Mouse (Mus musculus): ENCODE measurements at regions not wholly inside any gene's neighbourhood (a gene's known extent, or its start where the extent isn't known, plus 50 kb on each side); places are given as distances from the start of the nearest gene placed in this dataset.

DNA sequence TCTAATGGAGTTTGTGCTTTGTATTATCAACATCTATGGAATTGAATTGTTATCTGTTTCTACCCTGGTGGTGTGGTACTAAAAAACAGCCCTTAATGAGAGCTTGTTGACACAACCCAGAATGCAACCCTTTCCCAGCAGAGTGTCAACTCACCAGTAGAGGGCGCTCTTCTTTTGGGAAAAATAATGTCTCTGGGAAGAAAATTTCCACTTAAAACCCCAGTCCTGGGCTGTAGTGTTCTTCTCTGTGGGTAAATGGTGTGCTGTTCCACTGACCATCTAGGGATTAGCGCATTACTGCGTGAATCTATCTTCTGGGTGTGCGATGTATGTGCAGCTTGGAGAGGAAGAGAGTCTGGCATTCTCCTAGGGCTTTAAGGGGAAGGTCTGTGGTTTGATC lies 106.5 kb upstream of the Slc30a5 start:
- Histone ChIP-seq H3K27me3 (replicated peaks) (no peaks in the 10 kb centered on the region), H3K4me1 (peaks cover 10% of the 10 kb centered on the region), H3K36me3 (no peaks in the 10 kb centered on the region), H3K27ac (replicated peaks) (no peak overlapping the region), H3K9me3 (no peaks in the 10 kb centered on the region), H3K9ac (no peak overlapping the region), H3K4me2 (no peak overlapping the region), H3K4me3 (no peak overlapping the region)
- no peak for ATAC-seq (ENCODE audit: extremely low read depth, insufficient number of reproducible peaks, low FRiP score, low TSS enrichment)
- WGBS: 44% methylated on average over 4 of the region's 4 CpGs

- Histone ChIP-seq H3K36me3 (no peaks in the 10 kb centered on the region), H3K4me1 (peaks cover 8% of the 10 kb centered on the region; the same call in 1 of the 2 replicates), H3K9me3 (0 out of 2 replicates have a peak, but pooled peaks cover 3% of the 10 kb centered on the region), H3K27me3 (replicated peaks) (no peaks in the 10 kb centered on the region), H3K27ac (replicated peaks) (no peak overlapping the region), H3K9ac (no peak overlapping the region), H3K4me2 (no peak overlapping the region; the same call in 1 of the 2 replicates), H3K4me3 (no peak overlapping the region)
- 39% methylated on average over 8 of the region's 8 CpGs for WGBS
- ATAC-seq (ENCODE audit: extremely low read depth, insufficient number of reproducible peaks, low FRiP score, low TSS enrichment): no peak
Observed at GRCm38 (mm10) chr13:100933265-100933664, 100.0 kb upstream of the Slc30a5 start.

DNA sequence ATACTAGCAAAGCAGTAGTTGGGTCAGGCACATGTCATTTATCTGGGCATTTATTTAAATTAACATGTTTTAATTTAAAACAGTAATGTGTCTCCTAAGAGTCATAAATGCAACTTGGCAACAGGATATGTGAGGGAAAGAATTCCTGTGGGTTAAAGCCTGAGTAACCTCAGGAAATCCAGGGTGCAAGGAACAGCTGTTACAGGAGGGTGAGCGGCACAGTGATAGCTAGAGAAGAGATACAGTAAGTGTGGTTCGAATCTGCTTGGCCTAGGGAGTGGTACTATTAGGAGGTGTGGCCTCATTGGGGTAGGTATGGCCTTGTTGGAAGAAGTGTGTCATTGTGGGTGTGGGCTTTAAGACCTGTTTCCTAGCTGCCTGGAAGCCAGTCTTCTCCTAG lies 66.3 kb upstream of the Slc30a5 start:
- WGBS: 77% methylated on average over 2 of the region's 2 CpGs
- H3K9me3 ChIP-seq: no peaks in the 10 kb centered on the region
- no peak for ATAC-seq (ENCODE audit: extremely low read depth, insufficient number of reproducible peaks, low FRiP score, low TSS enrichment)
- H3K4me2 ChIP-seq: no peak overlapping the region
- no peaks in the 10 kb centered on the region for H3K4me1 ChIP-seq
- no peaks in the 10 kb centered on the region for H3K27me3 ChIP-seq (replicated peaks)
- no peaks in the 10 kb centered on the region for H3K36me3 ChIP-seq
- H3K4me3 ChIP-seq: no peak overlapping the region
- no peak overlapping the region for H3K9ac ChIP-seq
- no peak overlapping the region for H3K27ac ChIP-seq (replicated peaks)

- H3K4me2 ChIP-seq: no peak overlapping the region
- no peaks in the 10 kb centered on the region for H3K9me3 ChIP-seq
- H3K36me3 ChIP-seq: no peaks in the 10 kb centered on the region
- no peaks in the 10 kb centered on the region for H3K4me1 ChIP-seq
- no peak overlapping the region for H3K27ac ChIP-seq (replicated peaks)
- ATAC-seq (ENCODE audit: extremely low read depth, insufficient number of reproducible peaks, low FRiP score, low TSS enrichment): no peak
- no peaks in the 10 kb centered on the region for H3K27me3 ChIP-seq (replicated peaks)
- 85% methylated on average over 9 of the region's 9 CpGs for WGBS
- no peak overlapping the region for H3K4me3 ChIP-seq
- H3K9ac ChIP-seq: no peak overlapping the region
Observed at GRCm38 (mm10) chr13:100893871-100894270, 60.6 kb upstream of the Slc30a5 start.

DNA sequence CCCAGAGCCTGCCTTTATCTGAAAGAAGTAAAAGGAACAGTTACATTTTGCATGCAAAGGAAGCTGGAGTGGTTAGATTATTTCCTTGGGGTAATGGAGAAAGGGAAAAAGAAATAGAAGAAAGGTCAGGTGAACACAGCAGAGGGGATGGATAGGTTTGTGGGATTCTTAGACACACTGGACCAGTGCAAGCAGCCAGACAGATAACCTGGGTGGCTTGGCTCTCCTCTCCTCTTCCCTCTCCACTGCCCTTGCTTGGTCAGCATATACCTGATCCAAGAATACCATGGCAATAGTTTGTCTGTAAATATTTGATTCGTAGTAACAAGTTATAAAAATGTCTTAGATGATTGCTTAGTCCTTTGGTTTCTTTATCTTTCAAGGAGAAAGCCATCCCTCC lies 59.9 kb upstream of the Slc30a5 start:
- Histone ChIP-seq H3K9me3 (no peaks in the 10 kb centered on the region), H3K27ac (replicated peaks) (no peak overlapping the region), H3K27me3 (replicated peaks) (no peaks in the 10 kb centered on the region), H3K4me1 (no peaks in the 10 kb centered on the region), H3K4me3 (no peak overlapping the region), H3K4me2 (no peak overlapping the region), H3K36me3 (no peaks in the 10 kb centered on the region), H3K9ac (no peak overlapping the region)
- WGBS: 72% methylated on average over 1 of the region's 1 CpGs
- ATAC-seq (ENCODE audit: extremely low read depth, insufficient number of reproducible peaks, low FRiP score, low TSS enrichment): no peak

DNA sequence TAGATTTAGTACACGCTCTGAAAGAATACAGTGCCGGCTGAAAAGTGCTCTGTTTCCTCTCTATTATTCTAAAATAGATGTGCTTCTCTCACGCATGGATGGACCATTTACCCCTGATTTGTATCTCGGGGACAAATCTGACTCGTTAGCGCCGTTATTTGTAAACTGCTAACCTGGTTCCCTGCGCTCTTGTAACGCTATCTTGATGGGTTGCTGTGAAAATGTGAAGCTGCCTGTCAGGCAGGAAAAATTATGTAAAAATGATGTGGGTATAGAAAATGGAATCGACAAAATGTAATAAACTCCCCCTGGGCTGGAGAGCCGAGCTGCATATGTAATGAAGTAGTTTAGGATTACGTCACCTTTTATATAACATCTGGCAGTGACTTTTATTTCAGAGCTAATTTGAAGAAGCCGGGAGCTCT lies 59.4 kb upstream of the Slc30a5 start:
- WGBS: 50% methylated on average over 13 of the region's 13 CpGs
- no peak overlapping the region for H3K27ac ChIP-seq (replicated peaks)
- no peaks in the 10 kb centered on the region for H3K27me3 ChIP-seq (replicated peaks)
- no peaks in the 10 kb centered on the region for H3K36me3 ChIP-seq
- peak overlapping the region; percentile 42 for H3K4me2 ChIP-seq
- H3K4me1 ChIP-seq: no peaks in the 10 kb centered on the region
- ATAC-seq (ENCODE audit: extremely low read depth, insufficient number of reproducible peaks, low FRiP score, low TSS enrichment): no peak
- no peaks in the 10 kb centered on the region for H3K9me3 ChIP-seq
- H3K4me3 ChIP-seq: no peak overlapping the region
- H3K9ac ChIP-seq: no peak overlapping the region

- Histone ChIP-seq H3K27me3 (replicated peaks) (no peaks in the 10 kb centered on the region), H3K27ac (replicated peaks) (no peak overlapping the region), H3K36me3 (no peaks in the 10 kb centered on the region), H3K4me3 (no peak overlapping the region), H3K4me2 (peak overlapping the region; percentile 42), H3K9me3 (no peaks in the 10 kb centered on the region), H3K4me1 (no peaks in the 10 kb centered on the region), H3K9ac (no peak overlapping the region)
- ATAC-seq (ENCODE audit: extremely low read depth, insufficient number of reproducible peaks, low FRiP score, low TSS enrichment): no peak
- WGBS: 20% methylated on average over 13 of the region's 13 CpGs
Observed at GRCm38 (mm10) chr13:100892204-100892603, 59.0 kb upstream of the Slc30a5 start.

- no peak for ATAC-seq (ENCODE audit: extremely low read depth, insufficient number of reproducible peaks, low FRiP score, low TSS enrichment)
- Histone ChIP-seq H3K9ac (no peak overlapping the region), H3K4me1 (no peaks in the 10 kb centered on the region), H3K4me3 (no peak overlapping the region), H3K27me3 (replicated peaks) (no peaks in the 10 kb centered on the region), H3K27ac (replicated peaks) (no peak overlapping the region), H3K36me3 (no peaks in the 10 kb centered on the region), H3K4me2 (no peak overlapping the region), H3K9me3 (no peaks in the 10 kb centered on the region)
- 79% methylated on average over 6 of the region's 6 CpGs for WGBS
Observed at GRCm38 (mm10) chr13:100890457-100890856, 57.2 kb upstream of the Slc30a5 start.

GRCm38 (mm10) chr13:100888481-100888880 lies 55.3 kb upstream of the Slc30a5 start:
- Histone ChIP-seq H3K4me3 (no peak overlapping the region), H3K27me3 (replicated peaks) (no peaks in the 10 kb centered on the region), H3K9ac (no peak overlapping the region), H3K36me3 (no peaks in the 10 kb centered on the region), H3K4me1 (no peaks in the 10 kb centered on the region), H3K27ac (replicated peaks) (no peak overlapping the region), H3K4me2 (no peak overlapping the region), H3K9me3 (no peaks in the 10 kb centered on the region)
- no peak for ATAC-seq (ENCODE audit: extremely low read depth, insufficient number of reproducible peaks, low FRiP score, low TSS enrichment)
- 73% methylated on average over 5 of the region's 5 CpGs for WGBS

GRCm38 (mm10) chr13:100883711-100884110 lies 50.5 kb upstream of the Slc30a5 start:
- Histone ChIP-seq H3K9me3 (no peaks in the 10 kb centered on the region), H3K9ac (no peak overlapping the region), H3K36me3 (no peaks in the 10 kb centered on the region), H3K4me2 (no peak overlapping the region), H3K4me3 (no peak overlapping the region), H3K27me3 (replicated peaks) (no peaks in the 10 kb centered on the region), H3K27ac (replicated peaks) (no peak overlapping the region), H3K4me1 (no peaks in the 10 kb centered on the region)
- ATAC-seq (ENCODE audit: extremely low read depth, insufficient number of reproducible peaks, low FRiP score, low TSS enrichment): no peak
- WGBS: 57% methylated on average over 8 of the region's 8 CpGs
